8 mouse cellular contexts compared by ENCODE assay signal in the genomic region with DNA sequence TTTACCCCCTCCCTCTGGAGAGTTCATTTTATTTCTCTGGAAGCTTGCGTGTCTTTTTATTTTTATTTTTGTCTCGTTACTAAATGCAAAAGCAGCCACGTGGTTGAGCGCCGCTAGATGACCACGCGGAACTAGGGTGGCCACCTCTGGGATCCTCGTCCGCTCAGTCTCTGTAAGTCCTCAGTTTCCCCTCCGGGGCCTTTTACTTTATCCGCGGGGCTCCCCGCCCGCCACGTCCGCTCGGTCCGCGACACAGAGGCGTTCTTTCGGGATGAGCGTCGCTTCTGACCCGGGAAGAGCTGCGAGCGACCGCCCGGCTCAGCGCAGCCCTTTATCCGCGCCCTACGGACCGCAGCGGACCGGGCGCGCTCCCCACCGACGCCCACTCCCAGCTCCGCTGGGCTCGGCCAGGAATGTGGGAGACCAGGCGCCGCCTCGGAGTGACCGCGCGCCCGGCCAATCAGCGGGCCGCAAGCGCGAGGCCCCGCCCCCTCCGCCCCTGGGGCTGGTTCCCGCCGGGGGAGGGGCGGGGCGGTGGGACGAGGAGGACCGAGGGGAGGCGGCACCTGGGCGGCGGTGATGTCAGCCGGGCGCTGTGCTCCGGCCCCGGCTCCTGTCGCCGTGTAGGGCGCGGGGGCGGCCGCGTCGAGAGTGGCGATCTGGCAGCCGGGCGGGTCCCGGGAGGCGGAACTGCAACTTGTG. TPM values are rescaled to one million over a fixed set of nuclear protein-coding genes. Genes with fewer than 3 reads are reported as not detected.
DNase-seq lines count a peak whose midpoint lies in the region; ATAC-seq lines count a peak whose summit lies in the region.

A gene (plus strand): TSS at position 530 of the 702 bp plus-strand sequence.

- WGBS in intestine, embryonic 16.5 days: under 1% methylated on average over 80 of the region's 80 CpGs

- peaks cover 22% of the 10 kb centered on the region for H3K4me1 ChIP-seq in intestine, embryonic 16.5 days (ENCODE audit: control insufficient read depth, insufficient read depth, low read length)

- peak within 1 kb of the TSS; percentile 84 for H3K4me3 ChIP-seq in intestine, embryonic 16.5 days (ENCODE audit: low read length)

- intact Hi-C loops in left cerebral cortex, postnatal 25 days (cut with DNase I): no loop called here

- H3K4me2 ChIP-seq in intestine, embryonic 16.5 days (ENCODE audit: low read depth, low read length): peak within 1 kb of the TSS; percentile 84

- no peaks in the 10 kb centered on the region for H3K9me3 ChIP-seq in intestine, embryonic 16.5 days (ENCODE audit: control insufficient read depth, low read length)

- peak within 1 kb of the TSS; percentile 92 for H3K27ac ChIP-seq in intestine, embryonic 16.5 days (ENCODE audit: low read length)

- peak; percentile 99 for DNase-seq in adrenal gland, postnatal 10 days
- DNase-seq in embryo, embryonic 9.5 days (ENCODE audit: extremely low spot score): peak; percentile 95
- peak; percentile 96 for DNase-seq in gastrocnemius, postnatal 4 days (ENCODE audit: low spot score in 2 of 2)
- DNase-seq in left cerebral cortex, postnatal 25 days (ENCODE audit: low spot score in 2 of 2): peak; percentile 94 to 95
- peak; percentile 94 for DNase-seq in mesoderm, embryonic 11.5 days (ENCODE audit: low read depth, low spot score)
- DNase-seq in right cerebral cortex, postnatal 25 days: peak; percentile 98
- DNase-seq in urinary bladder, postnatal 4 days (ENCODE audit: low spot score in 2 of 2): peak; percentile 95 to 96

- peak; percentile 97 for ATAC-seq in intestine, embryonic 16.5 days

- peak within 1 kb of the TSS; percentile 98 for H3K9ac ChIP-seq in intestine, embryonic 16.5 days (ENCODE audit: low read depth, low read length)

- H3K36me3 ChIP-seq in intestine, embryonic 16.5 days (ENCODE audit: control insufficient read depth, insufficient read depth, low read length): no peaks in the 10 kb centered on the region

- no peaks in the 10 kb centered on the region for H3K27me3 ChIP-seq in intestine, embryonic 16.5 days (replicated peaks; ENCODE audit: control insufficient read depth, insufficient read depth, low read length)

RNA-seq across cellular contexts. Expression of the gene that starts here (rescaled TPM):
- 10 to 100 TPM; 89.2 to 94.4 TPM for total RNA-seq in adrenal gland, postnatal 10 days (2021)
- 10 to 100 TPM; 72.1 to 73.6 TPM for total RNA-seq in gastrocnemius, postnatal 4 days (2021)
- polyA plus RNA-seq in intestine, embryonic 16.5 days (2015; fragmentation: Nextera tagmentation; extraction: Ambion mirVana): 31.8 and 33.3 TPM in 2 replicates
- 10 to 100 TPM; 57.2 to 60.7 TPM for total RNA-seq in left cerebral cortex, postnatal 25 days (2021)

Comparison
In these comparisons a context has a peak if more than half of its experiments do, and no peak if none do; other contexts are left out.
1. Peak in every context shown above with its lines: DNase-seq, ATAC-seq, H3K4me3 ChIP-seq and H3K27ac ChIP-seq.